Mouse (Mus musculus) kidney, adult 2 months (tissue): ENCODE results near the gene Olfr1371. TPM values are rescaled to one million over a fixed set of nuclear protein-coding genes. Genes with fewer than 3 reads are reported as not detected.
"Not testable (repeated sequence)": the region's sequence is repeated elsewhere in the genome, so short reads cannot be mapped to it uniquely, and the experiment has no call there.

Source experiments
- DNase-seq: peaks from one replicate; pipeline ENCODE4 v3.0.0; 2021
- H3K27ac ChIP-seq: fragments of 200-500 bp; 2 replicates; pipeline ENCODE4 v1.5.1; 2012; ENCODE audit warnings: low read depth, low read length, control low read depth, inconsistent platforms; ENCODE audit not compliant: insufficient read depth
- H3K27me3 ChIP-seq: fragments of 200-500 bp; replicated peaks from 2 replicates; pipeline ENCODE4 v1.6.1; 2012; ENCODE audit warnings: mild to moderate bottlenecking, moderate library complexity, low read length, inconsistent platforms; ENCODE audit not compliant: control insufficient read depth, insufficient read depth
- H3K36me3 ChIP-seq: fragments of 200-500 bp; 2 replicates; pipeline ENCODE4 v1.6.1; 2012; ENCODE audit warnings: mild to moderate bottlenecking, moderate library complexity, low read length, inconsistent platforms; ENCODE audit not compliant: control insufficient read depth, insufficient read depth
- H3K4me1 ChIP-seq: fragments of 200-500 bp; 2 replicates; pipeline ENCODE4 v1.6.1; 2011; ENCODE audit warnings: low read length; ENCODE audit not compliant: control insufficient read depth, insufficient read depth
- H3K4me3 ChIP-seq: fragments of 200-500 bp; 2 replicates; pipeline ENCODE4 v1.5.1; 2011; ENCODE audit warnings: mild to moderate bottlenecking, low read depth, low read length, control low read depth; ENCODE audit not compliant: insufficient read depth
- CTCF ChIP-seq: fragments of 200-500 bp; conservative IDR thresholded peaks from 2 replicates; pipeline ENCODE4 v1.5.1; 2011; ENCODE audit warnings: low read depth, mild to moderate bottlenecking, control low read depth, low read length, moderate library complexity, mixed read lengths; ENCODE audit not compliant: insufficient read depth, insufficient read length
- POLR2A ChIP-seq: fragments of 200-500 bp; IDR thresholded peaks from one replicate; pipeline ENCODE4 v1.6.1; 2011; ENCODE audit warnings: low read depth, low read length, control low read depth
- WGBS: fragments of 180-500 bp; shearing (Covaris S2); methylation state at CpG from one replicate; pipeline ENCODE4 v1.1.7; 2018; 5-methylcytosine and 5-hydroxymethylcytosine counted together
- polyA plus RNA-seq: library from polyadenylated mRNA; depleted of rRNA; stranded (reverse); fragments of >200 nt; gene quantifications from 2 replicates; pipeline ENCODE4 v1.2.3, GENCODE M21; 2012

Gene Olfr1371
- polyA plus RNA-seq, 1 experiment: not detected

GRCm38 (mm10) chr11:52225986-52226599, 12.3 kb upstream of the Olfr1371 start:
- H3K4me1 ChIP-seq: peaks cover 16% of the 10 kb centered on the region; the same call in 1 of the 2 replicates
- TF ChIP-seq CTCF (no peak), POLR2A (no peak)
- H3K27ac ChIP-seq: no peak overlapping the region
- H3K27me3 ChIP-seq: no peaks in the 10 kb centered on the region
- no peaks in the 10 kb centered on the region for H3K36me3 ChIP-seq
- no peak for DNase-seq
- WGBS: 67% methylated on average over 3 of the region's 3 CpGs
- H3K4me3 ChIP-seq: no peak overlapping the region

GRCm38 (mm10) chr11:52223968-52224682, 10.3 kb upstream of the Olfr1371 start:
- DNase-seq: peak; percentile 98
- H3K27me3 ChIP-seq: no peaks in the 10 kb centered on the region
- peak overlapping the region; percentile 64 for H3K27ac ChIP-seq
- no peaks in the 10 kb centered on the region for H3K36me3 ChIP-seq
- TF ChIP-seq POLR2A (no peak), CTCF (no peak)
- H3K4me1 ChIP-seq: peaks cover 8% of the 10 kb centered on the region; the same call in 1 of the 2 replicates
- WGBS: 10% methylated on average over 19 of the region's 19 CpGs
- H3K4me3 ChIP-seq: peak overlapping the region; percentile 4; the same call in 1 of the 2 replicates

GRCm38 (mm10) chr11:52222891-52223290, 9.1 kb upstream of the Olfr1371 start:
- Histone ChIP-seq H3K36me3 (no peaks in the 10 kb centered on the region), H3K4me1 (peaks cover 8% of the 10 kb centered on the region; the same call in 1 of the 2 replicates), H3K27ac (no peak overlapping the region), H3K27me3 (no peaks in the 10 kb centered on the region), H3K4me3 (no peak overlapping the region)
- TF ChIP-seq CTCF: peak; percentile 59
- TF ChIP-seq POLR2A: no peak
- peak; percentile 38 for DNase-seq
- 69% methylated on average over 6 of the region's 6 CpGs for WGBS

- DNase-seq, H3K27me3 ChIP-seq, H3K36me3 ChIP-seq, H3K27ac ChIP-seq, H3K4me3 ChIP-seq, H3K4me1 ChIP-seq: not testable (repeated sequence)
- WGBS: 90% methylated on average over 6 of the region's 6 CpGs
Observed at GRCm38 (mm10) chr11:52221921-52222320, 8.1 kb upstream of the Olfr1371 start.

- DNase-seq: peak; percentile 65
- no peak overlapping the region for H3K4me3 ChIP-seq
- TF ChIP-seq POLR2A: no peak
- peak; percentile 89 for TF ChIP-seq CTCF
- H3K4me1 ChIP-seq: peaks cover 8% of the 10 kb centered on the region; the same call in 1 of the 2 replicates
- H3K36me3 ChIP-seq: no peaks in the 10 kb centered on the region
- WGBS: 13% methylated on average over 4 of the region's 4 CpGs
- no peak overlapping the region for H3K27ac ChIP-seq
- H3K27me3 ChIP-seq: no peaks in the 10 kb centered on the region; the same call in 1 of the 2 replicates
Observed at GRCm38 (mm10) chr11:52220282-52220681, 6.5 kb upstream of the Olfr1371 start.

GRCm38 (mm10) chr11:52196496-52197023, 17.2 kb downstream of the Olfr1371 start:
- not testable (repeated sequence) for H3K4me3 ChIP-seq, DNase-seq, H3K4me1 ChIP-seq, H3K27me3 ChIP-seq, H3K27ac ChIP-seq, H3K36me3 ChIP-seq
- WGBS: 78% methylated on average over 8 of the region's 8 CpGs

GRCm38 (mm10) chr11:52180651-52181050, 33.1 kb downstream of the Olfr1371 start:
- H3K4me1 ChIP-seq: not testable (repeated sequence)

GRCm38 (mm10) chr11:52179897-52180296, 33.9 kb downstream of the Olfr1371 start:
- H3K27me3 ChIP-seq, H3K27ac ChIP-seq, H3K36me3 ChIP-seq, H3K4me3 ChIP-seq, H3K4me1 ChIP-seq: not testable (repeated sequence)
- WGBS: 78% methylated on average over 2 of the region's 3 CpGs
- peak; percentile 13 for DNase-seq

More at GRCm38 (mm10) chr11:52180651-52181050, 33.1 kb downstream of the Olfr1371 start:
- H3K36me3 ChIP-seq, H3K27me3 ChIP-seq, DNase-seq, H3K27ac ChIP-seq, H3K4me3 ChIP-seq: not testable (repeated sequence)
- 82% methylated on average over 4 of the region's 4 CpGs for WGBS
